Mouse (Mus musculus): ENCODE measurements at regions not wholly inside any gene's neighbourhood (a gene's known extent, or its start where the extent isn't known, plus 50 kb on each side); places are given as distances from the start of the nearest gene placed in this dataset.
A peak's percentile ranks its signal among the peaks of the same experiment; 100 is the strongest.

GRCm38 (mm10) chrX:145848937-145849783 is 344.2 kb upstream of the Amot start:
- ATAC-seq (ENCODE audit: insufficient number of reproducible peaks, low FRiP score, low TSS enrichment, low read depth), result peak; percentile 47; the same call in 1 of the 2 replicates
- 69% methylated on average over 13 of the region's 13 CpGs for WGBS

GRCm38 (mm10) chrX:145833106-145833505 is 328.1 kb upstream of the Amot start:
- H3K27ac ChIP-seq (replicated peaks), result no peak overlapping the region
- H3K27me3 ChIP-seq, result no peaks in the 10 kb centered on the region
- no peak for ATAC-seq (ENCODE audit: insufficient number of reproducible peaks, low FRiP score, low TSS enrichment, low read depth)
- H3K9ac ChIP-seq, result no peak overlapping the region
- H3K4me3 ChIP-seq (replicated peaks), result no peak overlapping the region
- H3K36me3 ChIP-seq, result no peaks in the 10 kb centered on the region
- no peak overlapping the region for H3K4me2 ChIP-seq (replicated peaks)
- 84% methylated on average over 1 of the region's 1 CpGs for WGBS
- H3K9me3 ChIP-seq (replicated peaks), result no peaks in the 10 kb centered on the region
- H3K4me1 ChIP-seq, result no peaks in the 10 kb centered on the region

More at GRCm38 (mm10) chrX:145848937-145849783, 344.2 kb upstream of the Amot start:
- no peak overlapping the region for H3K9ac ChIP-seq
- H3K4me3 ChIP-seq (replicated peaks), result no peak overlapping the region
- H3K9me3 ChIP-seq (replicated peaks), result no peaks in the 10 kb centered on the region
- no peaks in the 10 kb centered on the region for H3K4me1 ChIP-seq
- no peak overlapping the region for H3K4me2 ChIP-seq (replicated peaks)
- no peaks in the 10 kb centered on the region for H3K27me3 ChIP-seq
- no peaks in the 10 kb centered on the region for H3K36me3 ChIP-seq
- H3K27ac ChIP-seq (replicated peaks), result no peak overlapping the region

- Histone ChIP-seq H3K4me3 (replicated peaks) (no peak overlapping the region), H3K27me3 (no peaks in the 10 kb centered on the region), H3K27ac (replicated peaks) (no peak overlapping the region), H3K36me3 (no peaks in the 10 kb centered on the region), H3K4me1 (no peaks in the 10 kb centered on the region), H3K9ac (no peak overlapping the region), H3K9me3 (replicated peaks) (no peaks in the 10 kb centered on the region), H3K4me2 (replicated peaks) (no peak overlapping the region)
- no peak for ATAC-seq (ENCODE audit: insufficient number of reproducible peaks, low FRiP score, low TSS enrichment, low read depth)
- 67% methylated on average over 1 of the region's 1 CpGs for WGBS
These were observed 308.0 kb upstream of the Amot start for GRCm38 (mm10) chrX:145812995-145813394.

All from embryonic facial prominence, embryonic 15.5 days (tissue).